Mouse (Mus musculus) urinary bladder, postnatal 10 days (tissue): ENCODE results near the gene Dpagt1.
"Not testable (repeated sequence)": the region's sequence is repeated elsewhere in the genome, so short reads cannot be mapped to it uniquely, and the experiment has no call there.

ENCODE experiments used
- DNase-seq: peaks from one replicate; pipeline ENCODE4 v3.0.0; 2022; ENCODE audit warnings: low spot score

Dpagt1 gene

DNA sequence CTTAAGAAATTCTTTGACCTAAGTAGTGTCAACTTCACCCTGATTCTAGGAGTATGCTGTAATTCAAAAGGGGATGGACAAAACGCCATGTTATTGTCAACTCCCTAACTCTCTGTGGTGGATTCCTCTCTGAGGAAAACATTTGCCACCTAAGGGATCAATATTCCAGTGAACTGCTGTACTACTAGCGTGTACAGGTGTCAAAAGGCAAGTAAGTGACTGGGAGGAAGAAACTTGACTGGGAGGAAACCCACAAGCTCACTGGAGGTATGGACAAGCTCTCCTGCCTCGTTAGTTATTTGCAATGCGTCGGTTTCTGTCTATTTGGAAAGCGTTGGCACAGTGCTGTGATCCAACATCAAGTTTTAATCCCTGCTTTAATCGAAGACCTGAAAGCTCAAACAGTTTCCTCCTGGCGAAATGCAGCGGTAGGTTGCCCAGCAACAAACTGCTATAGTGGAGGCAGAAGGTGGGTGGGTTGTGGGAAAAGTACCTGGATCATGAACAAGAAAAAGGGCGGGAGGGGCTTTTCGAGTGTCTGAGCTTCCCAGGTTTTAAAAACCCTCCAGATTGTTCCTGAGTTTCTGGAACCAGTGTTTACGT is at the start of gene Dpagt1:
TSS of gene Dpagt1 (plus strand) at position 252 of the 603 bp plus-strand sequence.
- no peak for DNase-seq

DNA sequence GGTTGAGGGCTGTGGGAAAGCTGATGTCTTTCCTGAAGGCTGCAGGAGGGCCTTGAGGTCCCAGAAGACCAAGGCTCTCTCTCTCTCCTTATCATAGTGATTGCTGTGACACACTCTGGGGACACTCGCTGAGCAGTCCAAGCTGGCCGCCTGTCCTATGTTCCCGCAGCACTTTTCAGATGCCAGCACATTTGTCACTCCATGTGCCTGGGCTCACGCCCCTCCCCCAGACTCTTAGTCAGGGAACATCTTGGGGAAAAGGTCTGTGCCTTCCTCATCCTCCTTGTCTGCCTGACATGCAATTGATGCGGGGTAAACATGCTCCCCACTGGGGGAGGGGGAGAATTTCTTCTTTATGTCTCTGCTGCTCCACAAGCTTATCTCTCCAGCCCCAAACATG is 42.6 kb upstream of the Dpagt1 start:
- no peak for DNase-seq

DNA sequence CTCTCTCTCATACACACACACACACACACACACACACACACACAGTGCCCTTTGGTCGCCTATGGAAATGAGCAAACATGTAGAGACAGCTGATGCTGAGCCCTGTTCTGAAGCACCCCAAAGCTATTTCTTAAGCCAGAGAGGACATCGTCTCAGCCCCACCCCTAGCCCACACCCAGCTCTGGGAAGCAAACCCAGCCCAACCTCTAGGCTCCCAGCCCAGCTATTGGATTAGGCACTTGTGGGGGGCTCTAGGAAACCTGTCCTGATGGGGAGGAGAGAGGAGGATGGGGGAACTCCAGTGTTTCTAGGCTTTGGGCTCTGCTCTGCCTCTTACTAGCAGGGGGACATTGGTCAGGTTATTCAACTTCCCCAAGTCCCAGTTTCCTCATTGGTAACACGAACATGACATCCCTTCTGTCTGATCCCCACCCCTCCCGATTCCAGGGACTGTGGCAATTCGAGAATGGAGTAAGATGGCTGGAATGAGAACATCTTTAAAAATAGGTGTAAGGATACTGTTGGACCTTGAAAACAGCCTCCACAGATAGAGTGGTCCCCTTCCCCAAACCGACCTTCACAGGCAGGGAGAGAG is 39.5 kb upstream of the Dpagt1 start:
- DNase-seq: no peak

DNA sequence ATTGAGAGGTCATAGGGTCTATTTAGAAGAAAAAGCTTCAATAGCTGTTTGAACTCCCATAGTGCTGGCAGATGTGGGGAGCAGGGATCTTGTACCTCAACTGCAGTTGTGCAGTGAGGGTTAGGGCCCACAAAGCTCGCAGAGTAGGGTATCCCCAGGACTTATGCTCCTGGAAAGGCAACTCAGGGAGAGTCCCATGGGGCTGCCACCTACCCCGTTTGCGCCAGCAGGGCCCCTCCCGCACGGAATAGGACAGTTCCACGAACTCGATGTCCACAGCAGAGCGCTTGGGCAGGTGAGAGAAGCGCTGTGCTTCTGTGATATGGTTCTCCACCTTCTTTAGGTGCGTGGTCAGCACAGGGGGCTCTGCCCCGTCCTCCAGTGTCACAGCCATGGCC is 38.8 kb upstream of the Dpagt1 start:
- no peak for DNase-seq

DNA sequence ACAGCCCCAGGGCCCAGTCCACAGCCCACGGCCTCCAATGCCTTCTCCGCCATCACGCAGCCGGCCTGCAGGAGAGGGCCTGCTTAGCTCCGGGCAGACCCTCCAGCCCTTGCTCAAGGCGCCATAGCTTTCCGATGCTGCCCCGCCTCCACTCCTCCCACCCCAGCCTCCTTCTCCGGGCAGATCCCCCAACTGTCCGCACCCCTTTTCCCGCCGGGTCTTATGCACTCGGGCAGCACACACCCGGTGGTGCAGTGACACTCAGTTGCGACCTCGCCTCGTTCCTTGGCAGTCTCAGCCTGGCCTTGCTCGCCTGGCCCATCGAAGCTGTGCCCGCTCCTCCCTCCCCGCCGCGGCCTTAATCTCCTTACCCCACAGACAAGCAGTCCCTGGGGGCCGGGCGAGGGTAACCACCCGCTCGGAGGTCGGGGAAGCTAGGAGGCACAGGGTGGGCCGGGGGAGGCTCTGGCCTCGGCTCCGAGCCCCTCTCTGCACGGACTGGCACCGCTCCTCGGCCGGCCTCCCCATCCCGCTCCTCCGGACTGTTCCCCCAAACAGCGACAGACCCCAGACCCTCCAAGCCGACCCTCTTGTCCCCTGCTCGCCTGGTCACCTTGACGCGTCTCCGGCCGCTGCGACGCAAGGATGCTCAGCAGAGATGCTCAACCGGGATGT is 38.3 kb upstream of the Dpagt1 start:
- no peak for DNase-seq

DNA sequence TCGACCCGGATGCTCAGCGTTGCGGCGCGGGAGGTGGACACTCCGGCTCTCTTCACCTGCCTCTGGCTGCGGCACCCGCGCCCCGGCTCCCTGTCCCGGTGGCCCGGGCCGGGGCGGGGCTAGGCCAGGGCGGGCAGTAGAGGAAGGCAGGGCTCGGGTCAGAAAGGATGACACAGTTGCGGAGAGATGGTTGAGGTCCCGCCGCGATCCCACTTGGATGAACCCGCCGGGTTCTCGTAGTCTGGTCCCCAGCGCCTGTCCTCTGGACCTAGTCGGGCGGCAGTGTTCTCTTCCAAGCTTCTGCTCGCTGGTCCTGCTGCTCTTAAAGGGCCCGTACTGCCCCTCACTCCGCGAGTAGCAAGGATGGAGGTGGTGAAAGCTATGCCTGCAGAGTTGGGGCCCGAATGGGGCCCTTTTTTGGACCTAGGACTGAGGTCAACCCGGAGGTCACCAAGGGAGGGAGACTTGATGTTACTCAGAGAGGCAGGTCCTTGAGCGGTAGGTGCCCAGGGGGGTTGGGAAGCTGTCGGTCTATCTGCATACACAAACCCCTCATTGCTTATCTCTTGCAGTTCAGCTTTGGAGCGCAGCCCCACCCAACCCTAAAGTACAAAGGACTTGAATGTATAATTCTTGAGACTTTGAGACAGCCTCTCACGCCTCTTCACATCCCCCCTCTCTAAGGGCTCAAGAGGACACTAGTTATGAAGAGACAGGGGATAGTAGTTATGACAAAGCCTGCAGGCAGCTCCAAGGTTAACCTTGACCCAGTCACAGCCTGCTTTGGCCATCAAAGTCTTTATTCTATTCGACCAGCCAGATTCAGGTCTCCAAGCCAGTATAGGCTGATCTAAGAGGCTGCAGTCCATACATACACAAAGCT is 37.5 kb upstream of the Dpagt1 start, which contains the start of gene Abcg4:
TSS of gene Abcg4 (minus strand) at position 540 of the 883 bp plus-strand sequence.
- no peak for DNase-seq

DNA sequence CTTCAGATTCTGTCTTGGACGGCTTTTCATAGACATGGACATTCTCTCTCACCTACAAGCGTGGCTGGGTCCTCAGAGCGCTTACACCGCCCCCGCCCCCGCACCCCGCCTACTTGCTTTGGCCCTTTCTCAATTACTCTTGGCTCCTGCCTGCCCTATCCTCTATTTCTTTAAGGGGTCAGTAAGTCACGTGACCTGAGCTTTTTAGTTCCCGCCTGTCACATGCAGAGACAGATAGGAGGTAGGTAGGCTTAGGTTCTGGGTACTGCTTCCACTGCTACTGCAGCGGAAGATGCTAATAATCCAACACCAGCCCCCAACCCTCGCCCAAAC is 36.9 kb upstream of the Dpagt1 start:
- DNase-seq: no peak

DNA sequence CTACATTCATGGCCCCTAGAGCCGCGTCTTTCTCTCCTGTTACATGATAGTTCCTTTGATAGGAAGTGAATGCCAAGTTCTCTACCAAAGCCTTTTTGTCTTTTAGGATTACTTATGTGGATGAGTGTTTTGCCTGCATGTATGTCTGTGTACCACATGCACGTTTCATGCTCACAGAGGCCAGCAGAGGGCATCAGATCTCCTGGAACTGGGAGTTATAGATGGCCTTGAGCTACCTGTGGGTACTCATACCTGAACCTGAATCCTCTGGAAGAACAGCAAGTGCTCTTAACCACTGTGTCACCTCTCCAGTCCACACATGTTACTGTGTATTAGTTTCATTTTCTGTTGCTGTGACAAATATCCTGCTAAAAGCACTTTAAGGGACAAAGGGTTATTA is 33.3 kb upstream of the Dpagt1 start:
- DNase-seq: no peak

DNA sequence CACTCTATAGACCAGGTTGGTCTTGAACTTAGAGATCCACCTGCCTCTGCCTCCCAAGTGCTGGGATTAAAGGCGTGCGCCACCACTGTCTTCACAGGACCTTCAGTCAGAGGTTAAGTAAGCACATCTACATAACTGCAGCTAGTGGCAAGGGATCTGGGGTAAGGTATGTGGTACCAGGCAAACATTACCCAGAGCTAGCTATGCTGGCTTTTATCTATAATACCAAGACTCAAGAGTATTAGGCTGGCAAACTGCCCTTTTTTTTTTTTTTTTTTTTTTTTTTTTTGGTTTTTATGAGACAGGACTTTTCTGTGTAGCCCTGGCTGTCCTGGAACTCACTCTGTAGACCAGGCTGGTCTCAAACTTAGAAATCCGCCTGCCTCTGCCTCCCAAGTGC is 25.8 kb upstream of the Dpagt1 start:
- DNase-seq: not testable (repeated sequence)

DNA sequence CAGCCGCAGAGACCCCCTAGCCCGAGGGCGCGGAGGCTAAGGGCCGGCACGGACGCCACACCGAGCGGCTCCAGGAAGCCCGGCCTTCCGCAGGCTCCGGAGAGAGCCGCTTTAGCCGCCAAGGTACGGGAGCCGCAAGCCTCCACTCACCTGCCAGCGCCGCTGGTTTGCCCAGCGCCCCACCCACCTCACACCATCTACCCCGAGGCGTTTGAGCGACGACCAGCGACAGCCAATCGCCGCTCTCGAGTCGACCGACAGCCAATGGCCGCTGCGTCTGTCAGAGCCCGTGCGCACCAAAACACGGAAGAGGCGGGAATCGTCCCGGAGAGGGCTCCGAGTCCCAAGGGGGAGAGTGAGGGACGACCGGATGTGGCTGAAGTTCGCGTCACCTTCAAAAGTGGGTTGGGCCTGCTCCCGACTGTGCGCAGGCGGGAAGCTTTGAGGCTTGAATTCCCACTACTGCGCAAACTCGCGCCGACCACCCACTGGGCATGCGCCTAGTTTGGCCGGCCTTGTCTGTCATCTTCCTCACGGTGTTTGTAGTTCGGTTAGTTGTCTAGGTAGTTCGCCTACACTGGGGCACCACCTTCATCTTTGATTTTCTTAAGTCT is 20.2 kb upstream of the Dpagt1 start, which contains the start of gene Hinfp:
TSS of gene Hinfp (minus strand) at position 206 of the 614 bp plus-strand sequence.
- DNase-seq: peak; percentile 96

DNA sequence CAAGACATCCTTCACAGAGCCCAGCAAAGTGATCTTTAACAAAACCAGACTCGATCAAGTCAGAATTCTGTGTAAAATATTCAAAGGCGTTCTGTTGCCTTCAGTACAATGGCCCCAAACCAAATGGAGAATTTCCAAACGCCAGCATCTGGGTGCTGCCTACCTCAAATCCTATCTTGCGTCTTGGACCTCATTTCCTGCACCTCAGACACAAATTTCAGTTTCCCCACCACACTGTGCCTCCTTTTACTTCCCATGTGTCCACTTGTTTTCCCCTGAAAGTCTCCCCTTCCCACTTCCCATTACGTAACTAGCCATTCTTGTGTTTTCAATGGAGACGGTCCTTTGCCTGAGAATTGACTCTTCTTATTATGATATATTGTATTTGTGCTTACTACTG is 19.3 kb upstream of the Dpagt1 start:
- DNase-seq: no peak

DNA sequence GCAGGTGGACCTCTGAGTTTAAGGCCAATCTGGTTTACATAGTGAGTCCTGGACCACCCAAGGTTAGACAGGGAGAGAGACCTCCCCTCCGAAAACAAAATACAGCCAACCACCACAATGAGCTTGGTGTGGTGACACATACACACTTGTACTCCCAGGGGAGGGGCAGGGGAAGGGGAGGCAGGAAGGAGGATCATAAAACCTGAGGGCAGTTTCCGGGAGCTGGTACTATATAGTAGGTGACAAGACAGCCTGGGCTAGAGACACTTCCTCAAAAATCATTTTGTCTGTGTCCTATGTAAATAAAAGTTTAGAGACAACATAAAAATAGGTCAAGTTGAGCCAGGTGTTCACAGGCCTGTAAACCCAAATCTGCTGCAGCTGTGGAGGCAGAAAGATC is 18.6 kb upstream of the Dpagt1 start:
- DNase-seq: no peak

DNA sequence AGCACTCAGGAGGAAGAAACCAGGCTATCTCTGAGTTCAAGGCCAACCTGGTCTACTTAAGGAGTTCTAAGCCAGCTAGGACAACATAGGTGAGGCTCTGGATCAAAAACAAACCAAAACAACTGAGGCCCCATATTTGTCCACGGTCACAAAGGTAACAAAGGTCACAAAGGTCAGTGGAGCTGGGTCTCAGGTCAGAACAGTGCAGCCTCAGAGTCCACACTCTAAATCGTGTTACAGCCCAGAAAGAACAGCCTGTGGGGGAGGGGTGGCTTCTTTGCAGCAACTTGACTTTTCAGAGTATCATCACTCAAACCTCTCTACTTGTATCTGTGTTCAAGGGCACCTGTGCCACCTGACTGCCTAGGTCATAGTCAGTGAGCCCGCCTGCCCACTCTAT is 16.1 kb upstream of the Dpagt1 start:
- DNase-seq: no peak

DNA sequence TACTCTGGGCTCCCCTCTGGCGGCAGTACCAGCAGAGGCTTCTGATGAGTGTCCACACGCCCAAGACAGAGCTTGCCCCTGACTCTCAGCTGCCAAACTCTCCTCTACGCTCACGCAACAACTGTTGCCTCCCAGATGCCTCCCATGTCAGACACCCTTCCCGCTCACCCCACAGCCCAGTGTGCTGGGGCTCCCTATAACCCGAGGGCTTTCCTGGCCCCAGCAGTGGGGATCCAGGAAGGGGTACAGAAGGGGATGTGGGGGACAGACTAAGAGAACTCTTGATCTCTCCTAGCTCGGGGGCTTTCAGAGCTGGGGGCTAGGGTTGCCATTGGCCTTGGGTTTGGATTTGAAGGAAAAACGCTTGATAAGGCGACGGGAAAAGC is 15.1 kb upstream of the Dpagt1 start:
- no peak for DNase-seq

DNA sequence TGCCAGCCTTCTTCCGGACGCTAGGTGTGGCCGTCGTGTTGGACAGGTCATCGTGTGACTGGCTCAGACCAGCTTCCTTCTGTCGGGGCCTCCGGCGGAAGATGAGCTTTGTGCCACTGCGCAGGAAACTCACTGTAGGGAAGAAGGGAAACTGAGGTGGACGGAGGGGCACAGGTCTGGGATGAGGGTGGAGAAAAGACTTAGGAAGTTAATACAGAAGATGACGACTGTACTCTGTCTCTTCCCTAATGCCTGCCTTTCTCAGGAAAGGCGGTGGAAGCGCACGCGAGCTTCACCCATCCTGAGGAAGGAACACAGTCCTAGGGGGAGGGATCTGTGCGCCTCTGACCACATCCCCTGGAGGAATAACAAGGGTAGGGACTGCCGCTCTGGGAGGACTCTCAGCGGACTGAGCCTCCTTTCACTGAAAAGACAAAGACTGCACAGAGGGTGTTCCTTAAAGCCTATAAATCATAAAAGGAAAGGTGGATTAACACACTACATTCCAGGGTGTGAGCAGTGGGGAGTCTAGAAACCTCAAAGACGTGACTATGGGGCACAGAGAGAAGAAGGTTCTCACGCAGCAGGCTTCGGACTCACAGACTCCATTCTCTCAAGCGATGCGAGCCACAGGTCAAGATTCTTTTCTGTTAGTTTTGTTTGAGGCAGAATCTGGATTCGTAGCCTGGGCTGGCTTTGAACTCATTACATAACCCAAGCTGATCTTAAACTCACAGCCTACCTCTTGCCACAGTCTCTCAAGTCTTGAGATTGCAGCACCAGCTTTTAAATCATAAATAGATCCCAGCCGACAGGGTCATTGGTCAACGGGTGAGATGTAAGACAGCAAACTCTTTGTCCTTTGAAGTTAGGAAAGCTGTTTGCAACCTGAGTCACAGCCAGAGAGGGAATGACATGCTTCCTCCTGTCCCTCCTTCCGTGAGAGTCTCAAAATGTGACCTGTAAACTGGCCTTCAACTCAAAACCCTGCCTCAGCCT is 14.4 kb upstream of the Dpagt1 start:
- DNase-seq: no peak

DNA sequence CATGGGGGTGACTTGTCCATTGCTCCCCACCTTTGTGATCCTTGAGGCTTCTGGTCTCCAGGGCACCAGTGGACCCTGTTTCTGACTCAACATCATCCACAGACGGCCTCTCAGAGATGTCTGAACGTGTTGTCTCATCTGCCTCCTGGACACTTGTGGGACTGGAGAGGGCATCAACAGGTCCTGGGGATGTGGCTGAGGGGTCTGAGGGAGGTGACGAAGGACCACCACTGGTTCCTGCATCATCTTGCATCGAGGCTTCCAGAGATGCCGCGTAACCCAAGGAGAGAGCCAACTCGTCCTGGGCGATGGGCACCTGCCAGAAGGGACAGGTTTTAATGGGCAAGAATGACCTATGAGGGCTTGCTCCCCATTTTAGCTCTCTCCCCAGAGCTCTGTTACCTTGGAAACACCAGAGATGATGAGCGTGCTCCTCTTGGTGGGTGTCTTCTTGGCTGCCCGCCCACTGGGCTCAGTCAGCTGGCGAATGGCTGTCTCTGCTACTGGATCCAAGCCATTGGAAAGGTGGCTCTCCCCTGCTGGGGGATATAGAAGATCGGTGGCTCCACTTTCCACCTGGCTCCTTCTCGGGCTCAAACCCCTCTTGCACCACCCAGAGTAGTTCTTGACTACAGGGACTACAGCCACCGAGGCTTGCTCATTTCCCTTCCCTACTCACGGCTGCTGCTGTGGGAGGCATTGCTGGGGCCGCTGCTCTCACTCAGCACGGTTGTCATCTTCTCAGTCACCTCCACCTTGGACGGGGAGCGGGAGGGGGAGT is 12.2 kb upstream of the Dpagt1 start:
- DNase-seq: no peak

DNA sequence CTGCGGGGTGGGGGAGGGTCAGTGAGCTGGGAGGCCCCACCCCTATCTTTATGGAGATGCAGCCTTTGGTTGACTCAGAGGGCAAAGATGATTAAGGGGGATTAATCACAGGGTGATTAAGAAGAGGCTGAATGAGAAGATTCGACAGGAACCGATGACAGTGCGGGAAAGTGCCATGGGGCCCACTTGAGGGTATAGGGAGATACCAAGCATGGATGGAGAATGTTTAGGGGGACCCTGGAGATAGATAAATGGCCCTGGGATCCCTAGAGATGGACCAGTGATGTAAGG is 11.6 kb upstream of the Dpagt1 start:
- no peak for DNase-seq

DNA sequence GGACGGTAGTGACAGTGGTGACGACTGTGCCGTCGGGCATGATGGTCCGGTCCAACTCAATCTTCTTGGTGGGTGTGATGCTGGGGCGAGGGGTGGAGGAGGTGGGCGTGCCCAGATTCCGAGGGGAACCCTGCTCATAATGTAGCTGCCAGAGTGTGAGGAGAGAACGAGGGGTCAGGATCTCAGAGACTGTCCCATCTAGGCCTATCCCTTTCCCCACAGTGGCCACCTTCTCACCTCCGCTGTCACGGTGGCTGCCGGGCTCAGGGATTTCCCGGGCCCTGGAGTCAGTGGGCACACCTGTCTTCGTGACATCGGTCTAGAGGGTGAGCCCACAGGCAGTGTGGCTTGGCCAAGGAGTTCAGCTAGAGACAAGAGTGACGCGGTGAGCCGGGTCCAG is 10.9 kb upstream of the Dpagt1 start:
- no peak for DNase-seq

DNA sequence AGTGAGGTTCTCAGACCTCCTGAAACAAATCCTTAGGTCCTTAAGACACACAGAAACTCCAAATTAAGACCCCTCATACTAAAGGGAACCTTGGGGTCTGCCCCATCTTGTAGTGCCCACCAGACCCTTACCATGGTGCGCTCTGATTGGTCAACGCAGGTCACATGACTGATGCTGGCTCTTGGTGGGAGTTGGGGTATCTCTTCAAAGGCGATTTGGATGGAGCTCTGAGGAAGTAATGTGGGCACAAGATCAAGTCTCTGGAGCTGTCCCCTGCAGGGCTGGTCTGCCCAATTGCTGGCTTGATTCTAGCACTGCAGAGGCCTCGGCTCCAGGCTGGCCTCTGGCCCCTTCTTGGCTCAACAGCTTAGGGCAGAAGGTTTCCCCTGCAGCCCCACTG is 8.4 kb upstream of the Dpagt1 start:
- no peak for DNase-seq

DNA sequence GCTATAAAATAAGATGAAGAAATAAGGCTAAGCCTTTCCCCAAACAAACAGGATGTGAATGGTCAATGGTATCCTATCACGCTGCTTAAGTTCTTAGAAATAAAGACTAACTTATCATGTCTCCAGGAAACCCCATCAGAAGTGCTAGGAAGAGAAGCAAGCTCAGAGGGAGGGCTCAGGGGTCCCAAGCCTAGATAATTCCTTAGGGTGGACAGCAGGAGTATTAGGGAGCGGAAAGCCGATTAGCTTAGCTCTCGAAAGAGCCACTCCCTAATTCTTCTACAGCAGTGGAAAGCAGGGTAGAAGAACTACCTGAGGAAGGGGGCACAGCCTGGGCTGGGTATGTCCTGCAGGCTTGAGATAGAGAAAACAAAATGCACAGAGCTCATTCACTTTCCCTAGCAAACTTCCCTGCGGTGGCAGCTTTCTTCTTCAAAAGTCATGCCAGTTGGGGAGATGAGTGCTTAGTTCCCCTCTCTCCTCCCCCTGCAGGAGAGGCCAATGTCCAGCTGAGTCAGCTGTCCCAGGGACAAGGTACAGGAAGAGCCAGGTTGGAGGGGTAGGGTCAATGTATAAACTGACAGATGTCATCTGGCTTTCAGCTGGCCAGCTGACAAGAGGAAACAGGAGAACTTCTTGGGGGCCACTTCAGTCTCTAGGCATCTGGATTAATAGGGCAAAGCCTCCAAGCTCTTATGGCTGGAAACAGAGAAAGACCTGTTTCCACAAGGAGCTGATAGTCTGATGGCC is 7.6 kb upstream of the Dpagt1 start:
- DNase-seq: no peak
